Mouse (Mus musculus) kidney, postnatal 0 days (tissue): ENCODE results near the gene Cers6. TPM values are rescaled to one million over a fixed set of nuclear protein-coding genes. Genes with fewer than 3 reads are reported as not detected.

Experiments
- ATAC-seq: fragments of 200-750 bp; cut with Nextera tagmentation; replicated peaks from 2 replicates; pipeline ENCODE4 v1.8.0; 2017; ENCODE audit warnings: low read depth, moderate number of reproducible peaks, moderate TSS enrichment, moderate library complexity; ENCODE audit not compliant: low FRiP score
- DNase-seq: peaks from one replicate; pipeline ENCODE4 v3.0.0-alpha.2; 2016; ENCODE audit warnings: low spot score
- H3K27ac ChIP-seq: fragments of 300-500 bp; sonication (generic); 2 replicates; pipeline ENCODE4 v1.5.1; 2014; ENCODE audit warnings: mild to moderate bottlenecking
- H3K27me3 ChIP-seq: fragments of 300-500 bp; sonication (generic); 2 replicates; pipeline ENCODE4 v1.6.1; 2014; ENCODE audit warnings: low read length, mixed read lengths; ENCODE audit not compliant: insufficient read depth
- H3K36me3 ChIP-seq: fragments of 300-500 bp; sonication (generic); 2 replicates; pipeline ENCODE4 v1.6.1; 2014; ENCODE audit warnings: low read length, mixed read lengths; ENCODE audit not compliant: insufficient read depth
- H3K4me1 ChIP-seq: fragments of 300-500 bp; sonication (generic); replicated peaks from 2 replicates; pipeline ENCODE4 v1.6.1; 2014; ENCODE audit warnings: antibody characterized with exemption, low read length, mixed read lengths; ENCODE audit not compliant: insufficient read depth
- H3K4me2 ChIP-seq: fragments of 300-500 bp; sonication (generic); 2 replicates; pipeline ENCODE4 v1.6.1; 2014; ENCODE audit warnings: mild to moderate bottlenecking, low read length, moderate library complexity, mixed read lengths
- H3K4me3 ChIP-seq: fragments of 300-500 bp; sonication (generic); replicated peaks from 2 replicates; pipeline ENCODE4 v1.5.1; 2014; ENCODE audit warnings: low read depth, low read length
- H3K9ac ChIP-seq: fragments of 300-500 bp; sonication (generic); 2 replicates; pipeline ENCODE4 v1.6.1; 2014; ENCODE audit warnings: low read depth, low read length
- H3K9me3 ChIP-seq: fragments of 300-500 bp; sonication (generic); replicated peaks from 2 replicates; pipeline ENCODE4 v1.6.1; 2016; ENCODE audit warnings: low read length, inconsistent platforms, mixed read lengths
- CTCF ChIP-seq: IDR thresholded peaks from 2 replicates; pipeline ENCODE4 v1.5.1; 2016; ENCODE audit warnings: antibody characterized with exemption, low read depth, mild to moderate bottlenecking, moderate library complexity
- WGBS: fragments of 180-500 bp; shearing (Covaris S2); extraction: QIAGEN DNeasy Blood & Tissue Kit; methylation state at CpG from one replicate; pipeline ENCODE4 v1.1.7; 2014; 5-methylcytosine and 5-hydroxymethylcytosine counted together
- polyA plus RNA-seq: library from polyadenylated mRNA; unstranded; fragments of >200 nt; fragmentation: Nextera tagmentation; extraction: Ambion mirVana; gene quantifications from 2 replicates; pipeline ENCODE4 v1.2.1, GENCODE M21; 2015

Cers6 gene
- polyA plus RNA-seq, 1 experiment from 2014 or later, result 18.3 TPM

GRCm38 (mm10) chr2:68901708-68902107 lies 40.5 kb downstream of the Cers6 start:
- Histone ChIP-seq H3K36me3 (no peaks in the 10 kb centered on the region), H3K4me3 (no peak overlapping the region), H3K4me2 (no peak overlapping the region), H3K4me1 (no peaks in the 10 kb centered on the region), H3K27ac (no peak overlapping the region), H3K9ac (no peak overlapping the region), H3K27me3 (no peaks in the 10 kb centered on the region), H3K9me3 (no peaks in the 10 kb centered on the region)
- ATAC-seq (no peak), DNase-seq (no peak)
- no peak for TF ChIP-seq CTCF
- 67% methylated on average over 2 of the region's 2 CpGs for WGBS

DNA sequence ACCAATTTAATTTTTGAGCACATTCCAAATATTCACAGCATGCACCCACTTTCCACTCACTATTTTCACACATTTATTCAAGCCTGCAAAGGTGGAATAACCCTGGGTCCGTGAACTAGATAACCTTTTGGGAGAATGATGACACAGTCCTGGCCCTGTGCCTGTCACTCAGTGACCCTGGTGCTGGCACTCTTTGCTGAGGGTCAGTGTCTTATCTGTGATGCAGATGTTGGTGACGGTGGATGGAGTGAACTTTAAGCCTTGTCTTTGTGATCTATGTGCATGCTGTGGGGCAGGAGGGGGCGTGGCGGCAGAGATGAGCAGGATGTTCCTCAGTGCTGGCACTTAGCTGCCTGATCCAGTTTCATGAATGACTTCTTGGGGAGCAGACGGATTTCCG lies 41.3 kb downstream of the Cers6 start:
- Histone ChIP-seq H3K36me3 (no peaks in the 10 kb centered on the region), H3K27me3 (no peaks in the 10 kb centered on the region), H3K9me3 (no peaks in the 10 kb centered on the region), H3K4me3 (no peak overlapping the region), H3K27ac (no peak overlapping the region), H3K9ac (no peak overlapping the region), H3K4me2 (no peak overlapping the region), H3K4me1 (no peaks in the 10 kb centered on the region)
- TF ChIP-seq CTCF, result no peak
- ATAC-seq (no peak), DNase-seq (no peak)
- 74% methylated on average over 6 of the region's 6 CpGs for WGBS

- Histone ChIP-seq H3K36me3 (no peaks in the 10 kb centered on the region), H3K4me1 (0 out of 2 replicates have a peak, but pooled peaks cover 4% of the 10 kb centered on the region), H3K9me3 (no peaks in the 10 kb centered on the region), H3K4me2 (no peak overlapping the region), H3K27me3 (no peaks in the 10 kb centered on the region), H3K27ac (no peak overlapping the region), H3K9ac (no peak overlapping the region), H3K4me3 (no peak overlapping the region)
- 80% methylated on average over 3 of the region's 3 CpGs for WGBS
- TF ChIP-seq CTCF, result no peak
- no peak for ATAC-seq
- no peak for DNase-seq
Measured at GRCm38 (mm10) chr2:68906921-68907320, 45.7 kb downstream of the Cers6 start.

DNA sequence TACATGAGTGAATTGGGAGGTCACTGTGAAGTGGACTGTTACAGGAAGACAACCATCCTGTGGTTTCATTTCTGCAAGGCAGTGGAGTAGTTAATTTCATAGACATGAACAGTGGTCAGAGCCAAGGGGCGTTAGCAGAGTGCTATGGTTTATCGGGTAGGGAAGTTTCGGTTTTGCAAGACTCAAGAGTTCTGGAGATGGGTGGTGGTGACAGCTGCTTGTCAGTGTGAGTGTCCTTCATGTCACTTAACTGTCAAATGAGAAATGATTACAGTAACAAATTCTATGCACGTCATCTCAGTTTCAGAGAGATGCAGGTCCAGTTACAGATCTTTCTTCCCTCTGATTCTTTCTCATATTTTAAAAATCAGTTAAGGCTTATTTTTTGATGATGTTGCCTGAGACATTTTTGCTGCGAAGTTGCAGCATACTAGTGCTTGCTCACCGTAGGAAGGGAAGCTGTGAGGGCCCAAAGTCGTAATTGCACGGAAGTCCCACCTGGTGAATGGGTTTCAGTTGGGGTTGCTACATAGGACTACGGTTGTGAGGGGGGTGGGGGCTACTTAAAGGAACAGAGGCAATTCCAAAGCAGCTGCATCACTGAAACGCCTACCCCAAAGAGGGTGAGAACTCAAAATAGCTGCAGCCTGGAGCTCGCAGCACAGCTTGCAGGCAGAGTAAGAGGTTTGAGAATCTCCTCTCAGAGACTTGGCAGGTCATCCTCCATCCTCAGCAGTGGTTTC lies 46.7 kb downstream of the Cers6 start:
- Histone ChIP-seq H3K9me3 (no peaks in the 10 kb centered on the region), H3K4me1 (0 out of 2 replicates have a peak, but pooled peaks cover 4% of the 10 kb centered on the region), H3K4me2 (no peak overlapping the region), H3K4me3 (no peak overlapping the region), H3K9ac (no peak overlapping the region), H3K27me3 (no peaks in the 10 kb centered on the region), H3K36me3 (no peaks in the 10 kb centered on the region), H3K27ac (no peak overlapping the region)
- ATAC-seq (no peak), DNase-seq (no peak)
- WGBS, result 68% methylated on average over 11 of the region's 11 CpGs
- no peak for TF ChIP-seq CTCF

- Histone ChIP-seq H3K9ac (no peak overlapping the region), H3K4me2 (no peak overlapping the region), H3K27me3 (no peaks in the 10 kb centered on the region), H3K36me3 (no peaks in the 10 kb centered on the region), H3K4me3 (no peak overlapping the region), H3K27ac (no peak overlapping the region), H3K4me1 (0 out of 2 replicates have a peak, but pooled peaks cover 4% of the 10 kb centered on the region), H3K9me3 (no peaks in the 10 kb centered on the region)
- TF ChIP-seq CTCF, result no peak
- DNase-seq (peak; percentile 59), ATAC-seq (no peak)
- WGBS, result 26% methylated on average over 7 of the region's 7 CpGs
Measured at GRCm38 (mm10) chr2:68910727-68911126, 49.5 kb downstream of the Cers6 start.

DNA sequence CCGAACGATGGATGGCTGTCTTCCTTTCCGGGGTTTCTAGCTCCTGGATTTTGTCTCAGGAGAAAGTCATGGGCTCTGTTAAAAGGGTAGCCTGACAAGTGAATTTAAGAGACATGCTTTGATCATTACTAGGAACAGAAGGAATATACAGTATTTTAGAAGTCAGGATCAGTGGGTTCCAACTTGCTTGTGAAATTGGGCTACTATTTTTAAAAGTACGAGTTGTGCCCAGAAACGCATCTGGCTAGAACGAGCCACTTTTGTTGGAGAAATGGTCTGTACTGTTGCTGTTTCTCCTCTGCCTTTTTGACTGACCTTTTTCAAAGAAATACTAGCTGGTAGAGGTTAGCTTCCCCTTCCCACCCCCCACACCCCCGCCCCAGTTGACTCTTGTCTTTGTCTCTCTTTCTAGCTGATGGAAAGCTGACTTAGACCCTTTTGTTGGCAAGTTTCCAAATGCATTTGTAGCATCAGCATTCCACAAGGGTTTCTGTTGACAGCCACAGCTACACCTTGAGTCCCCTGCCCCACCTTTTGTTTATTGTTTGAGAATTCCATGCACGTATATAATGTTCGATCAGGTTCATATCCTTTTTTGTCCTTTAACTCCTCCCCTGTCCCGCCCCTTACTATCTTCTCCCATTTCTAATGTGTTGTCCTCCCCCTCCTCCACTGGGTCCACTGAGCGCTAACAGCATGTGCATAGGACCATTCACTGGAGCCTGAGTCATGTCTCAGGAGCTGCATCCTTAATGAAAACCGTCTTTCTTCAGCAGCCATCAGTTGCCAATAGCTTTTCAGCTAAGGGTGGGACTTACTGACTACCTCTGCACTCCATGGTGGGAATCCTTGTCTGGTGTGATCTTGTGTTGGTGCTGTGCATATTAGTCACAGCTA lies 50.6 kb downstream of the Cers6 start:
- DNase-seq (no peak), ATAC-seq (no peak)
- H3K4me2 ChIP-seq, result no peak overlapping the region
- H3K4me3 ChIP-seq, result no peak overlapping the region
- no peak overlapping the region for H3K9ac ChIP-seq
- H3K9me3 ChIP-seq, result no peaks in the 10 kb centered on the region
- no peaks in the 10 kb centered on the region for H3K36me3 ChIP-seq
- H3K27me3 ChIP-seq, result no peaks in the 10 kb centered on the region
- H3K4me1 ChIP-seq, result 0 out of 2 replicates have a peak, but pooled peaks cover 4% of the 10 kb centered on the region
- H3K27ac ChIP-seq, result no peak overlapping the region
- WGBS, result 88% methylated on average over 12 of the region's 12 CpGs
- no peak for TF ChIP-seq CTCF
